ENCODE assay signal across 9 mouse cellular contexts in genomic region chr10:120210096-120210495, GRCm38 (mm10). TPM values are rescaled to one million over a fixed set of nuclear protein-coding genes. Genes with fewer than 3 reads are reported as not detected.
DNase-seq lines count a peak whose midpoint lies in the region; ATAC-seq and TF ChIP-seq lines count a peak whose summit lies in the region.
"Had no signal": no experiment of that assay in that cellular context is flagged by ENCODE, and none has a peak within 500 bp of the region (broad histone marks: within the 10 kb centered on the region; RNA-seq: fewer than 3 reads in every experiment).

No protein-coding gene starts in this region.

- 84% methylated on average over 3 of the region's 3 CpGs for WGBS in heart, embryonic 16.5 days
- 76% methylated on average over 3 of the region's 3 CpGs for WGBS in liver, embryonic 12.5 days (ENCODE audit: insufficient replicate concordance)

- peaks cover 9% of the 10 kb centered on the region; the same call in 1 of the 2 replicates for H3K4me1 ChIP-seq in heart, embryonic 16.5 days (ENCODE audit: control insufficient read depth, insufficient read depth, low read length)
- no peaks in the 10 kb centered on the region; the same call in 1 of the 2 replicates for H3K4me1 ChIP-seq in testis, adult 2 months (ENCODE audit: control insufficient read depth, insufficient read depth, low read length)
- peaks cover 9% of the 10 kb centered on the region for H3K4me1 ChIP-seq in liver, embryonic 12.5 days

- TF ChIP-seq POLR2A in testis, adult 2 months (IDR thresholded peaks at IDR 0.05; ENCODE audit: control insufficient read depth, low read depth, low read length) = no peak

- H3K36me3 ChIP-seq in heart, embryonic 16.5 days (ENCODE audit: control insufficient read depth, insufficient read depth) = peaks cover 7% of the 10 kb centered on the region
- no peaks in the 10 kb centered on the region for H3K36me3 ChIP-seq in testis, adult 2 months (ENCODE audit: control insufficient read depth, insufficient read depth, low read length)
- peaks cover 16% of the 10 kb centered on the region for H3K36me3 ChIP-seq in liver, embryonic 12.5 days

- no peak for DNase-seq in heart, postnatal 10 days
- DNase-seq in testis, postnatal 10 days (ENCODE audit: low spot score) = no peak
- no peak for DNase-seq in cerebellum, adult 9-11 months
- DNase-seq in adrenal gland, postnatal 36 days = no peak
- DNase-seq in layer of hippocampus, adult 2 months (ENCODE audit: low spot score in 2 of 2) = no peak
- DNase-seq: adrenal gland, postnatal 10 days had no signal

- no peaks in the 10 kb centered on the region for H3K27me3 ChIP-seq in heart, embryonic 16.5 days (ENCODE audit: control insufficient read depth, insufficient read depth, low read length)
- no peaks in the 10 kb centered on the region for H3K27me3 ChIP-seq in testis, adult 2 months (ENCODE audit: control insufficient read depth, insufficient read depth, low read length)
- H3K27me3 ChIP-seq in liver, embryonic 12.5 days (replicated peaks) = no peaks in the 10 kb centered on the region

- peak overlapping the region; percentile 86 for H3K4me2 ChIP-seq in heart, embryonic 16.5 days (ENCODE audit: low read depth, low read length)
- peak overlapping the region; percentile 71 for H3K4me2 ChIP-seq in liver, embryonic 12.5 days

- H3K9ac ChIP-seq in heart, embryonic 16.5 days (ENCODE audit: low read length) = no peak overlapping the region
- H3K9ac ChIP-seq in liver, embryonic 12.5 days = no peak overlapping the region

- no peak overlapping the region for H3K27ac ChIP-seq in heart, embryonic 16.5 days (ENCODE audit: low read length)
- no peak overlapping the region for H3K27ac ChIP-seq in testis, adult 2 months (ENCODE audit: control insufficient read depth, insufficient read depth, low read depth, low read length)
- H3K27ac ChIP-seq in liver, embryonic 12.5 days = no peak overlapping the region
- no peak overlapping the region for H3K27ac ChIP-seq in layer of hippocampus, adult 2 months

- no peak overlapping the region for H3K4me3 ChIP-seq in heart, embryonic 16.5 days (ENCODE audit: low read length)
- peak overlapping the region; percentile 8; the same call in 1 of the 2 replicates for H3K4me3 ChIP-seq in testis, adult 2 months (ENCODE audit: control insufficient read depth, low read depth, low read length)
- peak overlapping the region; percentile 94; the same call in 1 of the 2 replicates for H3K4me3 ChIP-seq in liver, embryonic 12.5 days
- H3K4me3 ChIP-seq in layer of hippocampus, adult 2 months = no peak overlapping the region

- intact Hi-C loops in heart, postnatal 10 days (cut with DNase I) = no loop called here

- H3K9me3 ChIP-seq in heart, embryonic 16.5 days (replicated peaks; ENCODE audit: control insufficient read depth, low read length) = peaks cover 10% of the 10 kb centered on the region
- H3K9me3 ChIP-seq in liver, embryonic 12.5 days (replicated peaks) = 0 out of 2 replicates have a peak, but pooled peaks cover 5% of the 10 kb centered on the region

- no peak for TF ChIP-seq CTCF in testis, adult 2 months (IDR thresholded peaks at IDR 0.05; ENCODE audit: control insufficient read depth, insufficient read depth, insufficient replicate concordance, low read depth, low read length)
- no peak for TF ChIP-seq CTCF in layer of hippocampus, adult 2 months (conservative IDR thresholded peaks at IDR 0.05)

- ATAC-seq in heart, embryonic 16.5 days (replicated peaks; ENCODE audit: extremely low read depth, insufficient read depth, low FRiP score) = no peak
- no peak for ATAC-seq in liver, embryonic 12.5 days

RNA-seq across cellular contexts. Expression of gene Irak3, which starts 8.2 kb away (rescaled TPM):
- polyA plus RNA-seq in heart, embryonic 16.5 days (2015; fragmentation: Nextera tagmentation; extraction: Ambion mirVana) = 0.76 and 0.91 TPM in 2 replicates
- total RNA-seq in heart, postnatal 10 days (2021) = 1 to 10 TPM; 3.4 to 4.2 TPM
- polyA plus RNA-seq in testis, adult 2 months (2012; rRNA removed) = 19.9 and 24.3 TPM in 2 replicates
- 0.63 and 0.82 TPM in 2 replicates for polyA plus RNA-seq in liver, embryonic 12.5 days (2016; fragmentation: Nextera tagmentation; extraction: Ambion mirVana)
- total RNA-seq in adrenal gland, postnatal 36 days (2021) = 1 to 10 TPM; 3.4 to 3.6 TPM
- total RNA-seq in layer of hippocampus, adult 2 months (2021) = under 1 TPM; 0.49 to 0.61 TPM

RNA-seq across cellular contexts. Expression of gene Tmbim4, which starts 8.7 kb away (rescaled TPM):
- polyA plus RNA-seq in heart, embryonic 16.5 days (2015; fragmentation: Nextera tagmentation; extraction: Ambion mirVana) = 119 and 120 TPM in 2 replicates
- 100 to 1,000 TPM in 1 of 2 experiments, 10 to 100 TPM in 1; 97.7 to 106 TPM for total RNA-seq in heart, postnatal 10 days (2021)
- polyA plus RNA-seq in testis, adult 2 months (2012; rRNA removed) = 382 and 421 TPM in 2 replicates
- polyA plus RNA-seq in liver, embryonic 12.5 days (2016; fragmentation: Nextera tagmentation; extraction: Ambion mirVana) = 76.1 and 86.1 TPM in 2 replicates
- 100 to 1,000 TPM; 132 to 159 TPM for total RNA-seq in adrenal gland, postnatal 36 days (2021)
- total RNA-seq in layer of hippocampus, adult 2 months (2021) = 10 to 100 TPM; 55.6 to 59.0 TPM

RNA-seq across cellular contexts. Expression of gene Llph, which starts 16.8 kb away (rescaled TPM):
- polyA plus RNA-seq in heart, embryonic 16.5 days (2015; fragmentation: Nextera tagmentation; extraction: Ambion mirVana) = 25.4 and 25.5 TPM in 2 replicates
- total RNA-seq in heart, postnatal 10 days (2021) = 1 to 10 TPM; 7.8 to 8.3 TPM
- 3.9 and 4.0 TPM in 2 replicates for polyA plus RNA-seq in testis, adult 2 months (2012; rRNA removed)
- 55.2 and 55.5 TPM in 2 replicates for polyA plus RNA-seq in liver, embryonic 12.5 days (2016; fragmentation: Nextera tagmentation; extraction: Ambion mirVana)
- 10 to 100 TPM; 25.3 to 26.3 TPM for total RNA-seq in adrenal gland, postnatal 36 days (2021)
- 10 to 100 TPM; 15.0 to 16.1 TPM for total RNA-seq in layer of hippocampus, adult 2 months (2021)

Comparison
In these comparisons a context has a peak if more than half of its experiments do, and no peak if none do; other contexts are left out.
1. H3K4me3 ChIP-seq: peak in testis, adult 2 months (single experiment) and liver, embryonic 12.5 days (single experiment); none in heart, embryonic 16.5 days (single experiment) and layer of hippocampus, adult 2 months (single experiment).